Mouse (Mus musculus): ENCODE measurements at regions not wholly inside any gene's neighbourhood (a gene's known extent, or its start where the extent isn't known, plus 50 kb on each side); places are given as distances from the start of the nearest gene placed in this dataset.

DNA sequence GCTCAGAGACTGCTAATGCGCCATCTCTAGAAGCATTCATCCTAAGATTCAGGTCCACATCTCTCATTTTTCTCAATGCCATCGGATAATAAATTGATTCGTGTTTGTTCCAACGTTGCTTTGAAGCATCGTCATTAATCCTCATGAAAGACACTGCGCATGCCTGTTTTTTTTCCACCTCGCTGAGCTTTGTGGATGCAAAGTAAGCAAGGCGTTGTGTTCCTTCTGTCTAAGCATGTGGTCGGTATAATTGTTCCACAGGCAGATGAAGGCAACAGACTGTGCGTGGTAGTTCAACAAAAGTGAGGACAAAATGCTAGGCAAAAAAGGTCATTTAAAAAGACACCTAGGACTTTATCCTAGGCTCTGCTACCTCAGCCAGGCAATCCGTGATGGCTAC, 223.2 kb downstream of the Gm10260 start:
- Histone ChIP-seq H3K27ac (peak overlapping the region; percentile 96), H3K4me3 (no peak overlapping the region)
- peak; percentile 71 to 83 for DNase-seq (ENCODE audit: low spot score in 2 of 2)
- TF ChIP-seq CTCF (conservative IDR thresholded peaks at IDR 0.05), result no peak

GRCm38 (mm10) chr13:97533896-97534666, 226.4 kb downstream of the Gm10260 start:
- no peak overlapping the region for H3K4me3 ChIP-seq
- TF ChIP-seq CTCF (conservative IDR thresholded peaks at IDR 0.05), result no peak
- no peak for DNase-seq (ENCODE audit: low spot score in 2 of 2)
- peak overlapping the region; percentile 11; the same call in 1 of the 2 replicates for H3K27ac ChIP-seq

DNA sequence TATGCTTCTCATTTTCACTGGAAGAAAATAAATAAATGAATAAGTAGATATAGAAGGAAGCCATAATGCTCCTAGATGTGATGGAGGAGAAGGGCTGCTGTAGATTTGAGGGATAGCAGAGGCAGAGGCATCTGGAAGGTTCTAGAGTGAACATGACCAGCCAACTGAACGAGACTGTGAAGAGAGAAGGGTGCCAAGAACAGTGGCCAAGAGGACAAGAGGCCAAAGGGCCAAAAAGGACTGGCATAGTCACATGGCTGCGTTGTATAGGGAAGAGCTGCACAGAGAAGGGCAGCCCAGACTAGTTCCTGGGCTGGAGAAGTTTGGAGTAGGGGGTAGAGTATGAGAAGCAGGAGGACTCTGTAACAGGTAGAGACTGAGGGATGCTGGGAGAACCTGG, 229.3 kb downstream of the Gm10260 start:
- H3K4me3 ChIP-seq, result no peak overlapping the region
- no peak for DNase-seq (ENCODE audit: low spot score in 2 of 2)
- H3K27ac ChIP-seq, result peak overlapping the region; percentile 61
- TF ChIP-seq CTCF (conservative IDR thresholded peaks at IDR 0.05), result no peak

- no peak for TF ChIP-seq CTCF (conservative IDR thresholded peaks at IDR 0.05)
- Histone ChIP-seq H3K27ac (peak overlapping the region; percentile 61), H3K4me3 (no peak overlapping the region)
- no peak for DNase-seq (ENCODE audit: low spot score in 2 of 2)
Observed at GRCm38 (mm10) chr13:97530570-97530969, 229.9 kb downstream of the Gm10260 start.

GRCm38 (mm10) chr13:97527958-97528357, 232.5 kb downstream of the Gm10260 start:
- Histone ChIP-seq H3K27ac (no peak overlapping the region), H3K4me3 (no peak overlapping the region)
- DNase-seq (ENCODE audit: low spot score in 2 of 2), result no peak
- no peak for TF ChIP-seq CTCF (conservative IDR thresholded peaks at IDR 0.05)

DNA sequence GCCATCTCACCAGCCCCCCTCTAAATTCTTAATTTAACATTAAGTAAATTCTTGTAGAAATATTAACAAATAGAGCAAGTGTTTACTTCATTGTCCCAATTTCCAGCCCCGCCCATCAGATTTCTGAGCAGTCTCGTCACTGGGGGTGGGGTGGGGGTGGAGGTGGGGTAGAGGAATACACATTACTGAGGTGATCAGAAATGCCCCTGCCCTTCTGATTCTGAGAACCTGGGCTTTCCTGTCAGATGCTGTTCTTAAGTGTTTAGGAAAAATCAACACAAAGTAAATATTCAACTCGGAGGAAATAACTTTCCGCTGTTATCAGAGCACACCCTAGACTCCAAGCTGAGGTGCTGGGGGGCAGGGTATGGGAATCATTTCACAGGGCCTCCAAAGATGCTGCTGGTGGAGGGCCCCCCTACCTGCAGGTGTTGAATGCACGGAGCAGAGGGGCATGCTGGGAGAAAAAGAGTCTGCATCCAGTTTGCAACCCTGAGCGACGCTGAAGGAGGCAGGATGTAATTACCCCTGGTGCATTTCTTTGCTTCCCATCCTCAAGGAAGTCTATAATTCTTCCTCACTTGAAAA, 235.5 kb downstream of the Gm10260 start:
- no peak for TF ChIP-seq CTCF (conservative IDR thresholded peaks at IDR 0.05)
- no peak for DNase-seq (ENCODE audit: low spot score in 2 of 2)
- Histone ChIP-seq H3K4me3 (no peak overlapping the region), H3K27ac (no peak overlapping the region)

DNA sequence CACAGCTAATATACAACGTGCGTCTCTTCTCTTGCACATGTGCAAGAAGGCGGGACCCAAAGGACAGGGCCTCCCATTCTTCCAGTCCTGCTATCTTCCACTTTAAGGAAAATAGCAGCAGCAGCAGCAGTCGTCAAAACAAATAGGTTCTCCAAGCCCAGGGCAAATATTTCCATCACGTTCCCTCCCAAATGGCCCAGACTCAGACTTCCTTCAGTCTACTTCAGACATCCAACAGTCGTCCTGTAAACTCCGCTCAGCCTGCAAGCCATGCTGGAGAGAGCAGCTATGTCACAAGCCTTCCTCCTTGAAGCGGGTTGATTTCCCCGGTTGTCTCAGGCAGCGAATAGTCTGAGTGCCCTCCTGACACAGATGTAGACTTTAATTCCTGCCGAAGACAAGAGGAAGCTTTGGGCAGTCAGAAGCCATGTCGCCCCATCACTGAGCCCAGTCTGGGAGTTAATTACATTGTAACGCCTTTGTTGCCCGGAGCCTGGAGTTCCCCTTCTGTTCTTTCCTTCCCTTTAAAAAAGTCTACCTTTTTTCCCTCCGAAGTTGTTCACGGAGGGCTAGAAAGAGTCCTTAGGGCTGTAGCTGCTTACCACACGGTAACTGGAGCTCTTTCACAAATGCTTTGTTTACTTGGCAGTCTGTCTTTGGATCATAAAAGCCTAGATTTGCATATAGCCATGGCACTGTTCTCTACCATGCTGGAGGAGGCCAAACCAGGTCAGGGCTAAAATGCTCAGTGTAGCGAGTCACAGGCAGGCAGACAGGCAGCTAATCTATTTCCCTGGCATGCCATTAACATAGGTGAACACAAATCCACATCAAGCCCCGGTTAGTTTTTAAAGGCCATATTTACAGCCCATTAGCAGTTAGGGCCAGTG, 236.7 kb downstream of the Gm10260 start:
- H3K4me3 ChIP-seq, result no peak overlapping the region
- H3K27ac ChIP-seq, result peak overlapping the region; percentile 32; the same call in 1 of the 2 replicates
- TF ChIP-seq CTCF (conservative IDR thresholded peaks at IDR 0.05), result no peak
- DNase-seq (ENCODE audit: low spot score in 2 of 2), result no peak

DNA sequence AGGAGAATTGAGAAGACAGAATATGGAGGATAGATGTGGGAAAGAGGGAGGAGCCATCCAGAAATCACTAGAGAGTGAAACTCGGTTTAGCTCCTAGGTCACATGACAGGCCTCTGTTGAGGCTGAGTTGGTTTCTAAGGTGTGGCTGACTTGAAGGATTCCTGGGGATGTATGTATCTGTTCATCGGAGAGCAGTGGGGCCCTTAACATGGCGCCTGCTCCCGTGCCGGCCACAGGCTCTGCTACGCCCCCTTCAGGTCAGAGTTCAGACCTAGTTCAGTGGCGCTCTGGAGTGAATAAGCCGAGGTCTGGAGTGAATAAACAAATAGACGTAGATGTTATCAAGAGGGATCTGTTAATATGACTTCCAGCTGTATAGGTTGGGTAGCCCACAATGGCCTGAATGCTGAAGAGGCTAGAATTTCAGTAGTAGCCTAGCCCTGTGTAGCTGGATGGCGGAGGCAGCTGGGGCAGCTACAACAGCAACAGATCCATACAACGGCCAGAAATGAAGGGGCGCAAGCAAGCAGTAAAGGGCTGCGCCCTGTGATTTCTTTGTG, 239.4 kb downstream of the Gm10260 start:
- TF ChIP-seq CTCF (conservative IDR thresholded peaks at IDR 0.05), result no peak
- DNase-seq (ENCODE audit: low spot score in 2 of 2), result no peak
- H3K4me3 ChIP-seq, result no peak overlapping the region

DNA sequence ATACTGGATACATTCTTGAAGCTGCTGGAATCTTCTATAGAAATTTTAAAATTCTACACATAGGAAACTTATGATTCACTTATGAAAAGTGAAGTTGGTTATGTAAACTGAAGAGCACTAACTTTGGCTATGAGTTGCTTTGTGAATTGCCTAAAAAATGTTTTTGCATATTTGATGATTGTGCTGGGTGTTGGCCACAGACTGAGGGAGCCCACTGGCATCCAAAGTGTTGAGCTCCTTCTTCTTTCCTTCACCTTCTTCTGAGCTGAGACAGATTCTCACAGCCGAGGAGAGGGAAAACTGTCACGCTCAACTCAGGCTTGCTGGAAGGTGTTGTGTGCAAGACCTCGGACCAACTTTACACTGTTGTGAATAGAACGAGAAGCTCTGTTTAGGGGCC, 243.7 kb downstream of the Gm10260 start:
- Histone ChIP-seq H3K4me3 (no peak overlapping the region), H3K27ac (no peak overlapping the region)
- TF ChIP-seq CTCF (conservative IDR thresholded peaks at IDR 0.05), result no peak
- no peak for DNase-seq (ENCODE audit: low spot score in 2 of 2)

More for the DNA sequence above, 239.4 kb downstream of the Gm10260 start:
- H3K27ac ChIP-seq, result no peak overlapping the region

GRCm38 (mm10) chr13:97514421-97515066, 245.9 kb downstream of the Gm10260 start:
- no peak overlapping the region for H3K27ac ChIP-seq
- TF ChIP-seq CTCF (conservative IDR thresholded peaks at IDR 0.05), result no peak
- no peak overlapping the region for H3K4me3 ChIP-seq
- DNase-seq (ENCODE audit: low spot score in 2 of 2), result no peak

DNA sequence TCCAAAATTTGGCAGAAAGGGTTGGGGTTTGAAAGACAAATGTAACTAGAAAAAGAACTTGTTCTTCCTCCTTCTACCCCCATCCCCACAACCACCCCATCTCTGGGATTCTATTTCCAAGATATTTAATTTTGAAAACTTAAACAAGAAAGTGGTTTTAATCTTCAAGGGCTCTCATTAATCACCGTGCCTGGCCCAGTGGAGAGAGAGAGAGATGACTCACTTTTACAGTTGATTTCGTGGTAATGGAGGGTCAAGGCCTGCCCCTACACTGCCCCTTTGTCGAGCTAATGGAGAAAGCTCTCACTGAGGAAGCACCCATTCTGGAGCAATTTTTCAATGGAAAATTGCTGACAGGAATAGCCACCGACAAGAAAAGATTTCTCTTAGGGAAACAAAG, 247.9 kb downstream of the Gm10260 start:
- no peak for TF ChIP-seq CTCF (conservative IDR thresholded peaks at IDR 0.05)
- DNase-seq (ENCODE audit: low spot score in 2 of 2), result no peak
- Histone ChIP-seq H3K27ac (no peak overlapping the region), H3K4me3 (no peak overlapping the region)

Data from layer of hippocampus, adult 2 months (tissue).